Mouse (Mus musculus): Measurements from ENCODE around the gene Olfr313. TPM values are rescaled to one million over a fixed set of nuclear protein-coding genes. Genes with fewer than 3 reads are reported as not detected.
"Not testable (repeated sequence)": the region's sequence is repeated elsewhere in the genome, so short reads cannot be mapped to it uniquely, and the experiment has no call there.

Olfr313 gene
- not detected for total RNA-seq (2021)
- long read RNA-seq, experiment 1: 0 reads
- long read RNA-seq, experiment 2: 0 reads

DNA sequence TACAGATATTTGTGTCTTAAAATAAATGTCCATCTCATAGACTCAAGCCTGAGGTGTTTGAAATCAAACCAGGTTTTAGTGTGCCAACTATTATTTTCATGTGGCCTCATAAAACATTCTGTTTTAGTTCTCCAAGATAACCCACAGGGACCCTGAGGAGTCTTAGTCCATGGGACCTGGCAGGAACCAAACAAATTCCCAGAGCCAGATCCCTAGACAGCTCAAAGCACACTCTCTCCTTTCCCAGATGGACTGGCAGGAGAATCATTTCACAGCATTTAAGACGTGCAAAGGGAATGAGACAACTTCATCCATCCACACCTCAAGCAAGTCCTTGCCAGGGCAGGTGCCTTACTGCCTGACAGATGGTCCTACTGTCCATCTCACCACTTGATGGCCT is at the start of gene Olfr313:
TSS of gene Olfr313 (plus strand) at position 301 of the 400 bp plus-strand sequence.
- intact Hi-C loops (cut with DNase I); DNase-seq: not testable (repeated sequence)

DNA sequence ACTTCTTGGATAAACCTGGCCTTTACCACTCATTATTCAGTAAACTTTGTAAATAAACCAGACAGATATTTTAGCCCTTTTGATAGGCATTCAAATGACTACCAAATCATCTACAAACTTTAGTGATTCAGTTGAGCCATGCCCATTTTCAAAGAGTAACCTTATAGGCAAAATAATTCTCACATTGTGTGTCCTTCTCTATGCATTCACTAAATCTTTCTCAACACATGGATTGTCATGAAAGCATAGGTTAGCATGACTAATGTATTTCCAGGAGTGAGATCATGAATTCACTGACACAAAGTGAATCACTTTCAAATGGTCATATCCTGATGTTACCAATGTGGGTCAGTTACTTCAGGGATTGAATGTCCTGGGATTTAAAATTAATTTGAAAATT is 41.9 kb upstream of the Olfr313 start, which contains the start of gene Olfr315:
TSS of gene Olfr315 (plus strand) at position 301 of the 400 bp plus-strand sequence.
- DNase-seq: no peak
- intact Hi-C loops (cut with DNase I): no loop called here

DNA sequence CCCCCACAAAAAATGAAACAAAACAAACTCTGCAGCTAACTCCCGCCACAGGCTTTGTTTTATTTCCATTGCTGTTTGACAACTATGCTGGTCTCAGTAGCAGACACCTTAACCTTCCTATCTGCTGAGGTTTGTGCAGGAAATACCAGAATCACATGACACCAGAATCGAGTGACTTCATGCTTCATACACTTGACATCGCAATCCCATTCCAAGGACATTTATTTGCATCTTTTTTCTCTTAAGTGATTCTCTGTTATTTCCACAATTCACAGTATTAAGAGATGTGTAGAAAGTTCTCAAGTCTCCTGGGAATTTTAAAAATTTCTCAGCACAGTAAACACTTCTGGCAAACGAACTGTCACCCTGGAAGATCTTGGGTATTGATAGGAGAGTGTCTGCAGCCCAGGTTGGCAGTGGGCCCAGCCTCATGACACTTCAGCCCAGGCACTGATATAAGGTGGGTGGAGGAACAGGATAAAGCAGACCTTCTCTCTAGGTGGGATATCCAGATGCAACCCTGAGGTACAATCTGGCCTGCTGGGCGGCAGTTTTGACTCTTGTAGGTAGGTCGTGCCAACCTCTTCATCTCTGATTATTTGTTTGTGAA is 32.2 kb upstream of the Olfr313 start, which contains the start of gene Olfr314:
TSS of gene Olfr314 (plus strand) at position 473 of the 610 bp plus-strand sequence.
- DNase-seq: no peak
- intact Hi-C loops (cut with DNase I): no loop called here

DNA sequence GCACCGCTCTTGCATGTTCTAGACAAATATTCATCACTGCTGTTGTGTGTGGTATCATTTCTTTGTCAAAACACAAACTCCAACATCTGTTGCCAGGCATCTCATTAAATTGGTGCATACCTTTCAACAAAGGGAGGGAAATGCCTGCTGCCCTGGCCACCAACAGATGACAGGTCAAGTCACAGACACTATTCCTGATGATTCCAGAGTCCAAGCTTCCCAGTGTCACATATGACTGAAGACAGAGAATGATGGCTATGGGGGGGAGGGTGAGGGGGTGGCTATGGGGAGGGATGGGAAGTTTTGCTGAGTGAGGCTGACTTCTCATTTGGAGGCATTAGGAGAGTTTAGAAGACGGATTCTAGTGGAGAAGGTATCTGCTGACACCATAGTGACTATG is 30.6 kb upstream of the Olfr313 start:
- no peak for DNase-seq
- intact Hi-C loops (cut with DNase I): no loop called here

DNA sequence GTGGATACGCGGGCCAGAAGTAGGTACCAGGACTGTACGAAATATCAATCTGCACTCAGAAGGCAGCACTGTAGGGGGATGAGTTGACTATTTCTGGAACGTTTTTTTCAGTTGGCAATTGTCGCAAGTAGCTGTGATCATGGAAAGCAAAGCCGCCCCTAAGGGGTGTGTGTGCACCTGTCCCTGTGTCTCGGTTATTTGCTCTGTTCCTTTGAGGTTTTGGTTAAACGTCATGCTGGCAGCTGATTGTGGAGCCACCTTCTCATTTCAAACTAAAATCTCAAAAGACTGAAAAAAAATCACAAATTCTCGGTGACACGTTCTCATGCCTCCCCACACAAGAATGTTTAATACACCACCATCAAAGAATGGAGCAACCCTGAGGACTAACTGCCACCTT is 27.1 kb upstream of the Olfr313 start:
- intact Hi-C loops (cut with DNase I): no loop called here
- DNase-seq: no peak

DNA sequence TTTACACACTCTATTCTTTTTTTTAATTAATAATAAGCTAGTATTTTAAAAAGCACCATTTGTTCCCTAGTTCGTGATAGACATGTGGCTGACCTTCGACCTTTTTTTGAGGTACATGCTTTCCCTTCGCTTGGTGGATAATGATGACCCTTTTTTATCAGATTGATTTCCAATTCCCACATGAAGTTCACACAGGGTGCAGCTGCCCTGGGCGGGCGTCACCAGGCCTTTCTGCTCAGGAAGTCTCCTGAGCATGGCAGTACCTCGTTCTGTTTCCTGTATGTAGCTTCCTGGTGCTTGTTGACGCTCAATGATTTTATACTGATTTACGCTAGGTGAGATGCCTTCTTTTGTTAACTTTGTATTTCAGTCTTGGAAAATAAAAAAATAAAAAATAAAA is 26.5 kb upstream of the Olfr313 start:
- intact Hi-C loops (cut with DNase I): no loop called here
- DNase-seq: no peak

DNA sequence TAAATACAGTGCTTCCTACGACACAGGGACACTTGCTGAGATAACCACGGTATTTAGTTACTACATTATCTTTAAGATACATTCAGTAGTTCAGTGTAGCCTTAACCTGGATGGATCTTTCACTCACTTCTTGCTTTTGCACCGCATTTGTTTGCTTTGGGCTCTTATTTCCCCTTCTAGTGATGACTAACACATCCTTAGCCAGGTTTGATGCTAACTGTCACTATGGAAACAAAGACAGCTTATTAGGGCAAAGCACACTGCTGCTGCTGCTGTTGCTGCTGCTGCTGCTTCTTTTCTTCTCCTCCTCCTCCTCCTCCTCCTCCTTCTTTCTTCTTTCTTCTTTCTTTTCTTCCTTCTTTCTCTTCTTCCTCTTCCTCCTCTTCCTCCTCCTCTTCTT is 25.3 kb upstream of the Olfr313 start:
- intact Hi-C loops (cut with DNase I): no loop called here

DNA sequence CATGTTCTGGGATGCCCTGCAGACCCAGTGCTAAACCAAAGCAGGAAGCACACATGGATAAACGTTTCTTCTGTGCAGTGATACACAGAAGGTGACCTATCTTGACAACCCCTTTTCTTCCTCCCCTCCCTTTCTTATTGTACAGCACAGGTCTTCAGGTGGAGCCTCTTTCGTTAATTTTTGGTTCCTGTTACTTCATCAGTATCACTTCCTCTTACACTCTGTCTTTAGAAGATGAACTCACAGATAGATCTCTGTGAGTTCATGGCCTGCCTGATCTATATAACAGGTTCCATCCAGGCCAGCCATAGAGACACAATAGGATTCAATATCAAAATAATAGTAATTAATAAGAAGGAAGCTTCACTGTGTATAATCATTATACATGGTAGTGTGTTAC is 24.7 kb upstream of the Olfr313 start:
- no peak for DNase-seq

More for the DNA sequence above, 25.3 kb upstream of the Olfr313 start:
- DNase-seq: no peak

DNA sequence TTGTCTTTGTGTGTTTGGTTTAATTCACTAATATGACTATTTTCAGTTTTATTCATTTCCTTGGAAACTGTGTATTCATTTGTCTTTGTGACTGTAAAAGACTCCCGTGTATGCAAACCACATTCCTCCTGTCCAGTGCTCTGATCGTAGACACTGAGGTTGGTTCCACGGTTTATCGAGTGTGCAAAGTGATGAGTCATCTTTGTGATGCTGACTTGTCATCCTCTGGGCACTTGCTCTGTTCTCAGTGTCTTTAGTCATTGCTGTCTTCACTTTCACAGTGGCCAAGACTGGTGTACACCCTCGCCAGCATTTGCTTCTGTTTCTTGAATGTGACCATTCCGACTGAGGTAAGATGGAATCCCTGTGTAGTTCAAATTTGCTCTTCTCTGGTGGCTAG is 24.2 kb upstream of the Olfr313 start:
- intact Hi-C loops (cut with DNase I): no loop called here
- no peak for DNase-seq

More for the DNA sequence above, 24.7 kb upstream of the Olfr313 start:
- intact Hi-C loops (cut with DNase I): no loop called here

DNA sequence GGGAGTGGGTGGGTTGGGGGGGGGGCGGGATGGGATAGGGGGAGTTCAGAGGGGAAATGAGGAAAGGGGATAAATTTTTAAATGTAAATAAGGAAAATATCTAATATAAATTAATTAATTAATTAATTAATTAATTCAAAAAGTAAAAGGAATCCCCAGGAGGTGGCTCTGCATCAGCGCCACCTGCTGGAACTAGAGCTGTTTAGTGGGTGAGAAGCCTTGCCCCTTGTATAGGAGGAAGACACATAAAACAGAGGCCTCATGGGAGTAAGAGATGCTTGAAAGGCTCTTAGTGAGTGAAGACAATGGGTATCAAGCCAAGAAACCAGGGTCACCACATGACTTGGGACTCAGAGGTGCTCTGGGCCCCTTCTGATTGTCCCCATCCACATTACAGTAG is 18.9 kb upstream of the Olfr313 start:
- intact Hi-C loops (cut with DNase I): no loop called here
- DNase-seq: no peak

DNA sequence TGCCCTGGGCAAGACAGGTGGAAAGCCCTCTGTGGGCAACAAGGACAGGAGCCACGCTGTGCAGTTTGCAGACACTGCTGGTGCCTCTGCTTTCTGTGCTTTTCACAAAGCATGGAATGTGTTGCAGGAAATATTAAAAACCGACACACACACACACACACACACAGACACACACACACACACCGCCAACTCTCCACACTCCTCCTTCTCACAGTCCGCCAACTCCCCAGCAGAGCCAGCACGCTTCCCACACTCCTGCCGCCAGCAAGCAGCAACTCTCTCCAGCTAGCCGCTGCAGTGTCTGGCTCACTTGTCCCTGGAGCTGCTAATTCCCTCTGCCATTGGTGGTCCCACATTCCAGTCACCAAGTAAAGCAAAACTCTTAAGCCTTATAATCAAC is 17.9 kb upstream of the Olfr313 start:
- no peak for DNase-seq
- intact Hi-C loops (cut with DNase I): no loop called here

DNA sequence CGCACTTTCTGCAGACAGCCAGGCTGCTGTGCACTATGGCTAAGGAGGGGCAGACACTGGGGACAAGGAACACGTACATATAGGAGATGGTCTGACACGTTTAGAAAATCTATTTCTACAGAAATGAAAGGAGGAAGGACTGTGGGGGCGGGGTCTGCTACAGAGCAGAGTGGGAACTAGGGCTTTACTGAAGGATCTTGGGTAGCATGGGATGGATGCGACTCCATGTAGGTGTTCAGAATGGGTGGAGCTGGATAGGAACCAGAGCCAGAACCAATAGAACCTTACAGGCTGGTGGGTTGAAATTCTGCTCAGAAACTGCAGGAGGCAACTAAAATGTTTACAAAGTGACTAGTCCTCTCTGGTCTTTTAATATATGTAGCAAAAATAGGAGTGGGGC is 15.1 kb upstream of the Olfr313 start:
- no peak for DNase-seq
- intact Hi-C loops (cut with DNase I): no loop called here

DNA sequence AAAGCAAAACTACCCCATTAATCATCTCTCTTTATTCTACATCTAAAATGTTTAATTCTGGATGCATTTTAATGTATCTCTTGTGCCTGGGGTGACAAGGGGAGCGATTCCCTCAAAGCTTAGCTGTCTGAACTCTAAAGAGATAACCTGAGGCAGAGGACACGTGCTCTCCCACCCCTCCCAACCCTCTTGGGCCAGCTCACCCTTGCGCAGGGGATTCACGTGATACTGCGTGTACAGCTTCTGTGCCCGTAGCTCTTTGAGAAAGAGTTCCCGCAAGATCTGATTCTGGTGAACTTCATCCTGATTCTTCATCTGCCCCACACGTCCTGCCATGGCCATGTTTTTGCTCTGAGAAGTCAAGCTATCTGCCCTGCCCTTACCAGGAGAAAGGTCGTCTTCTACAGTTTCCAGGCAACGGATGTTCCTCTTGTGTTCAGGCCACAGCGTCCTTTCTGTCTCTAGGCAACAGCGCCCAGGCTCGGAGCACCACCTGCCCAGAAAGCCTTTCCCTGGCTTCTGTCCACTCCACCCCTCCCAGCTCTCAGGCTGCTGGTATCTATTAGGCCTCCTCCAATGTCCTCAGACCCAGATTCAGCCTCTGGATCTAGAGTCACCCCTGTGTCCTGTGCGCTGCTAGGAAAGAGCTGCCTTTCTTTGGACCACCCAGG is 13.1 kb upstream of the Olfr313 start, which contains the start of gene Fam183b:
TSS of gene Fam183b (minus strand) at position 403 of the 671 bp plus-strand sequence.
- intact Hi-C loops (cut with DNase I): no loop called here
- no peak for DNase-seq

DNA sequence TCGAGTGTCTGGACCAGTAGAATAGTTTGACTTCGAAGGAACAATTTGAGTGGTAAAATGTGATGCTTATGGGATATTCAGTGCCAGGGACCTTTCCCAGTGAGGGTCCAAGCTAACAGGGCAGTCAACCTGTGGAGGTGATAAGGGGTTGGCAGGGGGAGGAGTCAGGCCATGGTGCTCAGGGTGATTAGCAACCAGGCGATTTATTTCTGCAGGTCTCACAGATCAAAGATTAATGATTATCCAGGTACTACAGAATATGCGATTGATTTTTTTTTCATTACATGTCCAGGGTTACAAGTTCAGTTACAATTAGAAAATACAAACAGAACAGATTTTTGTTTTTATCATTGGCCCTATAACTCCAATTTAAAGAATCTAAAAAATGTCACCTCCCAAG is 10.9 kb upstream of the Olfr313 start:
- no peak for DNase-seq
- intact Hi-C loops (cut with DNase I): no loop called here

DNA sequence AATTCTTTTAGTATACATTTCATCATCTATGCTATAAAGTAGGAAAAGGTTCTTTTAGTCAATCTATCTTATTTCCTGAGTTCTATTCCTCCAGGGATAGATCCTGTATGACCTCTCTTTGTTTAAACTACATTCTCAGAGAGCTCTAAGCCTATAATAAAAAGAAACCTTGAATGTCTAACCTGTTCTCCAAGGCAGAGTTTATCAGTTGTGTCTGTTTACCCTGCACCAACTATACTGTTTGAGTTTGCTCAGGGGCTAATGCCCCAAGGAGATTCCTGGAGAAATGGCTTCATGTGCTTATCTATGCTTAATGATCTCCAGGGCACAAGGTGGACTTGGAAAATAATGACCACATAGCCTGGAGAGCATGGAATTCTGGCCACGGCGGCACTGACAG is 10.4 kb upstream of the Olfr313 start:
- DNase-seq: no peak
- intact Hi-C loops (cut with DNase I): no loop called here

DNA sequence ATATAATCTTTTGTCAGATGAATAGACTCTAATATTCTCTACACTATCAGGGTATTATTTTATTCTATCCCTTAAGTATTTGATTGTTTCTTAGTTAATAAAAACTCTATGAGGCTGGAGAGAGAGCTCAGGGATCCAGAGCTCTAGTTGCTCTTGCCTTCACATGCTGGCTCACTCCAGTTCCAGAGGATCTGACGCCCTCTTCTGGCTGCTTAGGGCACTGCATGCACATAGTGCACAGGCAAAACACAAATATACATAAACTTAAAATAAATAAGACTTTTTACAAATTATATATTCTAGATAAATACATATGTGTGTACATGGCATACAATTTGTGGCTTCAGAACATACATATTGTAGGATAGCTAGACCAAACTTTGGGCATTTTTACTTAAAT is 2.8 kb upstream of the Olfr313 start:
- intact Hi-C loops (cut with DNase I): no loop called here
- no peak for DNase-seq

DNA sequence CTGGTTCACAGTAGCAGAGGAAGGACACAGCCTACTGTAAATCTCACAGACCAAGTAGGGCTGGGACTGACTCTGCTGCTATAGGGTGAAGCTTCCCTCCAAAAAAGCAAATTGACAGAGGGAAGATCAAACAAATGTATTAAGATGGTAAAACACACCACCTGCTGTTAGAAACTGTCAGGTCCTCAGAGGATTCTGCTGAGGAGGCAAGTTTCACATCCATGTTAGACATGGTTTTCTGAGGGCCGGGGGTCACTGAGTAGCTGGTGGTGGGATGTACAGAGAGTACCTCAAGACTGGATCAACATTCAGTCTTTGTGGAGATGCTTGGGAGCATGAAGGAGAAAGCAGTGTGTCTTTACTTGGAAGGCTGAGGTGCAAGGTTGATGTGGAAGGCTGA is 876 bp downstream of the Olfr313 start:
- no peak for DNase-seq
- intact Hi-C loops (cut with DNase I): no loop called here

DNA sequence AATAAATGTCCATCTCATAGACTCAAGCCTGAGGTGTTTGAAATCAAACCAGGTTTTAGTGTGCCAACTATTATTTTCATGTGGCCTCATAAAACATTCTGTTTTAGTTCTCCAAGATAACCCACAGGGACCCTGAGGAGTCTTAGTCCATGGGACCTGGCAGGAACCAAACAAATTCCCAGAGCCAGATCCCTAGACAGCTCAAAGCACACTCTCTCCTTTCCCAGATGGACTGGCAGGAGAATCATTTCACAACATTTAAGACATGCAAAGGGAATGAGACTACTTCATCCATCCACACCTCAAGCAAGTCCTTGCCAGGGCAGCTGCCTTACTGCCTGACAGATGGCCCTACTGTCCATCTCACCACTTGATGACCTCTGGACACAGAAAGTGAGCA is 14.1 kb downstream of the Olfr313 start, which contains the start of gene Olfr312:
TSS of gene Olfr312 (plus strand) at position 301 of the 400 bp plus-strand sequence.
- intact Hi-C loops (cut with DNase I); DNase-seq: not testable (repeated sequence)

DNA sequence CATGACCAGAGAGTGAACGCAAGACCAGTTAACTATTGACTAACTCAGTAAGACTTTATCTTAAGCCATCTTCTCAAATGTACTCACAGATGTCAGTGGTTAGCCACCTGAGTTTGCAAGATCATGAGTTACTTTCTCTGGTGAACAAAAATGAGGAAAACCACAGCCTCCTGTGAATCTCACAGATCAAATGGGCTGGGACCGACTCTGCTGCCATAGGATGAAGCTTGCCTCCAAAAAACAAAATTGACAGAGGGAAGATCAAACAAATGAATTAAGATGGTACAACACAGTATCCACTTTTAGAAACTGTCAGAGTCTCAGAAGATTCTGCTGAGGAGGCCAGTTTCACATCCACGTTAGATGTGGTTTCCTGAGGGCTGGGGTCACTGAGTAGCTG is 15.0 kb downstream of the Olfr313 start:
- DNase-seq: no peak
- intact Hi-C loops (cut with DNase I): no loop called here

DNA sequence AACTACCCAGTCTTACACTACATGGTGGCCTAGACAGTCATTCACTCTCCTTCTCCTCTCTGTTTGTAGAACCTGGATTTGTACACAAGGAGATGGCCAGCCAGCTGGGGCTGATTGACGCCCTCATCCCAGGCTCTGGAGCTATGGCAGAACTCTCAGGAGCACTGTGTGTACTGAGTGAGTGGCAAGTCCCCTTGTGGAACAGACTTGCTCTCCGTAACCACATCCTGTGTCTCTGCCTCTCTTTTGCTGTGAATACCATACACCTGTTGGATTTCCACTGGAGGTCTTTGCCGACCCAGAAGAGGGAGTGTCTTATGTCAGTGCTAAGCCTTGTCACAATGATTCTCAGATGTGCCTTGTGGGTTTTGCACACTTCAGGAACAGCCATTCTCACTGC is 17.7 kb downstream of the Olfr313 start:
- DNase-seq; intact Hi-C loops (cut with DNase I): not testable (repeated sequence)

DNA sequence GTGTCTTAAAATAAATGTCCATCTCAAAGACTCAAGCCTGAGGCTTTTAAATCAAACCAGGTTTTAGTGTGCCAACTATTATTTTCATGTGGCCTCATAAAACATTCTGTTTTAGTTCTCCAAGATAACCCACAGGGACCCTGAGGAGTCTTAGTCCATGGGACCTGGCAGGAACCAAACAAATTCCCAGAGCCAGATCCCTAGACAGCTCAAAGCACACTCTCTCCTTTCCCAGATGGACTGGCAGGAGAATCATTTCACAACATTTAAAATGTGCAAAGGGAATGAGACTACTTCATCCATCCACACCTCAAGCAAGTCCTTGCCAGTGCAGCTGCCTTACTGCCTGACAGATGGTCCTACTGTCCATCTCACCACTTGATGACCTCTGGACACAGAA is 24.2 kb downstream of the Olfr313 start, which contains the start of gene Olfr311:
TSS of gene Olfr311 (plus strand) at position 301 of the 400 bp plus-strand sequence.
- DNase-seq; intact Hi-C loops (cut with DNase I): not testable (repeated sequence)

DNA sequence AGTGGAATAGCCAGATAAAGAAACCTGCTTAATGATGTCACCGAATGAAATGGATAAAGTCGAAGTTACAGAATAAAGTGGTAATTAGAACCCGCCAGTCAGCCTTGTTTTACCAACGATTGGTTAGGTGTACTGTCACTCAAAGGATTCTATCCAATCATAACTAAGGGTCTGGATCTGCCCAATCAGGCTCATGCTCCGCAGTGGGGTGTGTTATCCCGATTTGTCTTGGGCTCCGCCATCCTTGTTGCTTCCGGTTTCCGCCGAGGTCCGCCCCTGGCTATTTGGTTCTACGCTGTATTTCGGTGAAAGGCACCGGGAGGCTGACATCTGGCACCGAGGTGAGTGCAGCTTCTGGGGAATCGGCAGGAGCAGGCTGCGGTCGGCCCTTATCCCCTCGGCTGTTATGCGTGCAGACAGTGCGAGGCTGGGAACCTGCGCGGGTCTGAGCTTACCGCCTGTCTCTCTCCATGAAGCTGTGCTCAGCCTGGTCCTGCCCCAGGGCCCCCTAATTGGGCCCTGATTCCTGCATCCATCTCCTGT is 32.2 kb downstream of the Olfr313 start, which contains the start of gene Gm12258:
TSS of gene Gm12258 (plus strand) at position 240 of the 543 bp plus-strand sequence.
- intact Hi-C loops (cut with DNase I): no loop called here
- DNase-seq: peak; percentile 62 to 78

Data from gastrocnemius, postnatal 36 days (tissue).